Mouse (Mus musculus) CD4-positive helper T cell, adult 2 months (primary cell): Measurements from ENCODE around the gene Lrrc45.
A peak's percentile ranks its signal among the peaks of the same experiment; 100 is the strongest.

Experiments used
- DNase-seq: peaks from one replicate; pipeline ENCODE4 v3.0.0-alpha.2; 2012; ENCODE audit warnings: low read depth, missing footprints, low spot score

Gene Lrrc45

DNA sequence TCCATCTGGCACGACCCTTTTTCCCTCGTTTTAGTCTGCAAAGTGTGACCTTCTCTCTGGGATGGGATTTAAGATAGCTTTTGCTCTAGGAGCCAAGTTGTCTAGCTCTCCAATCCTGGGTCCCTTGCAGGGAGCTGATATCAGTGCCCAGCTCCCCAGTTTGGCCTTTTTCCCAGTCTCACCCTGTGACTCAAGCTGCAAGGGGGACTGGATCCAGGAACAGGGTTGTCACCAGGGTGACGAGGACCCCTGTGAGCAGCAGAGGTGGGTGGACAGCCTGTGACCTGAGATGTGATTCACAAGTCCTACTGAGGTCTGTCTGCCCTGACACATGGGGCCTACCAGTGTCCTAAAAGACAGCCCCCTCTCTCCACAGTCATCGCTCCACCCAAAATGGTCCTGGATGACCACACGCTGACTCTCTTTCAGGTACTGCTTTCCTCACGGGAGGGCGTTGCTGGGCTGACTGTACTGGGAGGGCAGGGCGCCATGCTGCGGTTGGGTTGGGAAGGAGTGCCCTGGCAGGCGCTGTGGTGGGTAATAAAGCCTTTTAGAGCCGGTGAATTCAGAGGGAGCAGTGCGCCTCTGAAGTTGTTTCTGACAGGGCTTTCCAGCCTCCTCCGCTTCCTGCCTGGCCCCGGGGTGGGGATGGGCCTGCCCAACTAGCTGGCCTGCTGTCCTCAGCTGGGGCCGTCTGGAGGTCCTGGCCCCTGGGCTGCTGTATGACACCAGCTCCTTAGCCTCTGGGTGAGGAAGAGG lies 9.8 kb upstream of the Lrrc45 start:
- DNase-seq = no peak

DNA sequence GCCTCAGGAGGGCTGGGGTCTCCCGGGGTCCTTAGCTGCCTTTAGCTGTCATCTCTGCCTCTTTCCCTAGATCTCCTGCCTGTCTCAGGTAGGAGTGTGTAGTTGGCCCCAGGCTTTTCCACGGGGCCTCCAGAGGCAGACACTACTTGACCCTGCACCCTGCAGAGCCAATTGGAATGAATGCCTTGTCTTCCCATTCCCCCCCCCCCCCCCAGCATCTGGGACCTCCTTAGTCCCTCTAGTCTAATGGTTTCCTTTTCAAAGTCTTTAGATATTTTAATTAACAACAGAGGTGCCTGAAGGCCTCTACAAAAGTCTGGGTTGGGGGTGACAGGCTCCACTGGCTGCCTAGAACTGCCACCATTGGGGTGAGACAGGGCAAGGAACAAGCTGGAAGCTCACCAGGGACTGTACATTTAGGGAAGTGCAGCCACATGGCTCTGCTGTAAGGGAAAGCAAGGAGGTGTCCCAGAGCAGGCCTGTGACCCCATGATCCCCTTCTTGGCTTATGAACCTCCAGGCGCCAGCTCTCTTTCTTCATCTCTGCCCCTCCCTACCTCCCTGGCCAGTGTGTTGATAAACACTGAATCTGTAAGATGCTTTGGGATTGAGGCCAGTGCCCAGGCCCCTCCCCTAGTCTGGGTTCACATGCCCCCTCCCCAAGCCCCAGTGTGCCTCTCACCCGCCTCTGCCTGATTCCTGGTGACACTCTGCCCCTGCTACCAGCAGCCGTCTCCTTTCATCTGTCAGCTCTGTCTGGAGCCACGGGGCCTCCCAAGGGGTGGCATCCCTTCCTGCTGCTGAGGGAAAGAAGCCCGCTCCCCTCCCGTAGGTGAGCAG lies 9.0 kb upstream of the Lrrc45 start:
- DNase-seq = no peak

GRCm38 (mm10) chr11:120706120-120706519 lies 7.6 kb upstream of the Lrrc45 start:
- DNase-seq = no peak

GRCm38 (mm10) chr11:120707225-120707624 lies 6.5 kb upstream of the Lrrc45 start:
- no peak for DNase-seq

GRCm38 (mm10) chr11:120707969-120708368 lies 5.8 kb upstream of the Lrrc45 start:
- no peak for DNase-seq

- DNase-seq = no peak
Measured at GRCm38 (mm10) chr11:120709551-120709950, 4.2 kb upstream of the Lrrc45 start.

GRCm38 (mm10) chr11:120710672-120711071 lies 3.1 kb upstream of the Lrrc45 start:
- DNase-seq = no peak

DNA sequence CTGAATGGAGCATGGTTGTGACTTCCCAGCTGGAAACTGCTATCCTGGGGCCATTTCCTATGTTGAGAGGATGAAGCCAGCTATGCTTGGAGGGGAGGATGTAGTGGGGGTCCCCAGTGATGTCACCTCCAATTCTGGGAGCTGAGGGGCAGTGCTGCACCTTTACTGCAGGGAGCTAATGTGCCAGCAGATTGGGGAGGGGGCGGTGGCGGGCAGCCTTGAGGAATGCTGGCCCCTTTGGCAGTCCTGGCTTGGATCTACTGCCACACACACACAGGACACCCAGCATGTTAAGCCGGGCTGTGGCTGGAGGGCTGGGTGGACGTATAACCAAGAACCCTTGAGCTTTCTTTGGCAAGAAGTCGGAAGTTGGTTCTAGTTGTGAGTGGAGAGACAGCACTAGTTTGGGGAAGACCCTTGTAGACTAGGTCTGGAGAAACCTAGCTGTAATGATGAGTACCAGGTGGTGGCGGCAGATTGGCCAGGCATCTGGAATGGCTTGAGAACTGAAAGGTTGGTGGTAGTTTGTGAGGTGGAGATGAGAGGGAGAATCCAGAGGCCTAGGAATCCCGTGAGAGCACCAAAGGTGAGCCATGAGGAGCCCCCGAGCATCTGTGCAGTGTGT lies 1.6 kb upstream of the Lrrc45 start:
- DNase-seq = no peak

DNA sequence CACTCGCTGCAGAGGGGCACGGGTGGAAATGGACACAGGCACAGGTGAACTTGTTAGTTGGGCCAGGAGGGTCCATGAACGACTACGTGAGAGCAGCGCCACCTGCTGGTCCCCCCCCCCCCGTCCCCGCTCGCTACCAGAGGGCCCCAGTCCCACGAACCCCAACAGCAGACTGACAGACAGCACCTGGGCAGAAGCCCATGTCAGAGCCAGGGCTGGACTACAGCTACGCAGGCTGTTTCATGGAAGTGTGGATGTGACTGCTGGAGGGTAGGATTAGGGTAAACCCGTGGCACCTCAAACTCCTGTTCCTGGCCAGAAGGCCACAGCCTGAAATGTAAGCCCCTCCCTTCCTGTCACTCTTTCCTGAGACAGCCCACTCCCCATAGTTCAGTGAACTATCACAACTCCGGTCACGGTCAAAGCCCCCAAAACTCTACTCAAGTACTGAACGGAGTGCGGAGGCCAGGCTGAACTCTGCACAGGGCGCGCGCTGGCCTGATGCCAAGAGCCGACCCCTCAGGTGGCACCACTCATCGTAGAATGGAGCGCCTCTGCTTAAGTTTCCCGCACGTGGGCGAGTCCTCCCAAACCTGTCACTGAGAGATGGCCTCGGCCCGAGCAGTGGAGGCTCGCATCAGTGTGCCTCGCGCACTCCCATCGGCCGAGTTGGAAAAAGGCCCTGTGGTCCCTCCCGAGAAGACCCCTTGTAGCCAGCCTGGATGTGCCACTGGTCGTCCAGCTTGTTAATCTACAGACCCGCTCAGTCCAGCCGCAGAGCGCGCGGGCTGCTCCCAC lies 755 bp upstream of the Lrrc45 start:
- peak; percentile 84 for DNase-seq

GRCm38 (mm10) chr11:120714546-120714945 lies 821 bp downstream of the Lrrc45 start:
- no peak for DNase-seq

DNA sequence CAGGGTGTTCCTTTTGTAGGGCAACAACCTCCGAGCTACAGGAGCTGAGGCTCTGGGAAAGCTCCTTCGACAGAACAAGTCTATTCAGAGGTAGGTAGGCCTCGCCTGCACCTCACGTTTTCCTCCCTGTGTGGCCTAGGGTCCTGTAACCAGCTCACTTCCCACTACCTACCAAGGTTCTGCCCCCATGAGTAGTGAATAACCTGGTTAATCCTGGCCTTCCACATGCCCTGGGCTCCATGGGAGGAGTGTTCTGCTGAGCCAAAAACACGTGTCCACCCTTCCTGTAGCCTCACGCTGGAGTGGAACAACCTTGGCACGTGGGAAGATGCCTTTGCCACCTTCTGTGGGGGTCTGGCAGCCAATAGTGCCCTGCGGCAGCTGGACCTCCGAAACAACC lies 1.4 kb downstream of the Lrrc45 start:
- DNase-seq = no peak

DNA sequence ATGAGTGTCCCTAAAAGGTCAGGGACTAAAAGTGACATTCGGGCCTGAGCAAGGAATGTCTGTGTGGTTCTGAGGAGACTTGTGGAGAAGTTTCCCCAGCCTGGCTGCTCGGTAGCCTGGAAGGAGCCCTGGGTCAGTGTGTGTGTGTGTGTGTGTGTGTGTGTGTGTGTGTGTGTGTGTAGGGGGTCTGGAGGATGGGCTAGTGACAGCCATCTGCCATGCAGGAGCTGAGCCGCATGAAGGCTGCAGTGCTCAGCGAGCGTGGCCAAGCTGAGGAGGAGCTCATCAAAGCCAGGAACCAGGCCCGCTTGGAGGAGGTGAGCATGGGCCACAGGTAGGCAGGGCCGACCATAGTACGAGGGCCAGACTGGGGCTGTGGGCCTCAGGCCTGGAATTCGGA lies 5.5 kb downstream of the Lrrc45 start:
- DNase-seq = no peak

DNA sequence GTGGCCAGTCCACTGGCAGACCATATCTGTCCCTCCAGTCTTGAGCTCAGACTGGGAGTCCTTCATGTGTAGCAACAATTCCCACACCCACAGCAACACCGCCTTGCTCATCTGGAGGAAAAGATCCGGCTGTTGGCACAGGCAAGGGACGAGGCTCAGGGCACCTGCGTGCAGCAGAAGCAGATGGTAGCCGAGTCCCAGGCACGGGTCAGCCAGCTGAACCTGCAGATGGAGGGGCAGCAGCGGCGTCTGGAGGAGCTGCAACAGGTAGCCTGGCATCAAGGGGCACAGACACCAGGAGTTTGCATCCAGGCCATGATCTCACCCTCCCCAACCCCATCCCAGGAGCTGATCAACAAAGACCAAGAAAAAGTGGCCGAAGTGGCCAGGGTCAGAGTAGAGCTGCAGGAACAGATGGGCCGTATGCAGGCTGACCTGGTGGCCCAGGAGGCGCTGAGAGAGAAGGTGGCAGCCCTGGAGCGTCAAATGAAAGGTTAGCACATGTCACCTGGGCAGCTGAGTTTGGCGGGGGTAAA lies 6.2 kb downstream of the Lrrc45 start:
- no peak for DNase-seq

- DNase-seq = peak; percentile 90
Measured at GRCm38 (mm10) chr11:120720450-120720849, 6.7 kb downstream of the Lrrc45 start.

- DNase-seq = peak; percentile 57
Measured at GRCm38 (mm10) chr11:120721124-120722066, 7.7 kb downstream of the Lrrc45 start, which contains the start of gene Rac3. Gene Rac3, plus strand, starts transcription at chr11:120721470.

GRCm38 (mm10) chr11:120722067-120722630 lies 8.4 kb downstream of the Lrrc45 start:
- no peak for DNase-seq

DNA sequence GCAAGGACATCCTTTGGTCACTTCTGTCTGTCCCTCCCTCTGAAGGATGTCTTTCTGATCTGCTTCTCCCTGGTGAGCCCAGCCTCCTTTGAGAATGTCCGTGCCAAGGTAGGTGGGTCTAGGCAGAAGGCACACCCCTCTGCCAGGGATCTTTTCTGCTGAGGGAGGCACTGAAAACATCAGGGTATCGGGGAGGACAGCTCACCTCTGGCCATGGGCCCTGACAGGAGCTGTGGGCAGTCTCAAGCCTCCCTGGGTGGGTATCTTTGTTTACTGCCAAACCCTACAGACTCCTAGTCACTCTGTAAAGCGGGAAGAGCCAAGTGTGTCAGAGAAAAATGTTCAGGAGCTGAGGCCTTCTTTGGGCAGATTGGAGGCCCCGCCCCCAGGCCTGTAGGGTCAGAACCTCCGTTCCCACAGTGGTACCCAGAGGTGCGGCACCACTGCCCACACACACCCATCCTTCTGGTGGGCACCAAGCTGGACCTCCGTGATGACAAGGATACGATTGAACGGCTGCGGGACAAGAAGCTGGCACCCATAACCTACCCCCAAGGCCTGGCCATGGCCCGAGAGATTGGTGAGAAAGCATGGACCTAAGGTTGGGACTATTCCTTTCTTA lies 9.1 kb downstream of the Lrrc45 start:
- no peak for DNase-seq

- no peak for DNase-seq
Measured at GRCm38 (mm10) chr11:120723509-120723908, 9.8 kb downstream of the Lrrc45 start.
